Mouse (Mus musculus) olfactory bulb, adult 2 months (tissue): ENCODE data around the gene Shisa7. TPM values are rescaled to one million over a fixed set of nuclear protein-coding genes. Genes with fewer than 3 reads are reported as not detected.

ENCODE experiments used
- H3K27ac ChIP-seq: fragments of 200-500 bp; 2 replicates; pipeline ENCODE4 v1.5.1; 2012; ENCODE audit warnings: low read depth, low read length; ENCODE audit not compliant: insufficient read depth
- H3K4me1 ChIP-seq: fragments of 200-500 bp; 2 replicates; pipeline ENCODE4 v1.6.1; 2012; ENCODE audit warnings: low read length; ENCODE audit not compliant: control insufficient read depth, insufficient read depth
- H3K4me3 ChIP-seq: fragments of 200-500 bp; 2 replicates; pipeline ENCODE4 v1.5.1; 2012; ENCODE audit warnings: mild to moderate bottlenecking, low read depth, low read length, moderate library complexity; ENCODE audit not compliant: insufficient read depth
- CTCF ChIP-seq: fragments of 200-500 bp; IDR thresholded peaks from 2 replicates; pipeline ENCODE4 v1.5.1; 2012; ENCODE audit warnings: low read depth, mild to moderate bottlenecking, low read length, moderate library complexity; ENCODE audit not compliant: insufficient read depth
- POLR2A ChIP-seq: fragments of 200-500 bp; IDR thresholded peaks from 2 replicates; pipeline ENCODE4 v1.6.1; 2012; ENCODE audit warnings: mild to moderate bottlenecking, low read depth, low read length, moderate library complexity; ENCODE audit not compliant: insufficient read depth
- WGBS: fragments of 180-500 bp; shearing (Covaris S2); methylation state at CpG from one replicate; pipeline ENCODE4 v1.1.7; 2018; 5-methylcytosine and 5-hydroxymethylcytosine counted together
- polyA plus RNA-seq: library from polyadenylated mRNA; stranded (reverse); fragments of >200 nt; gene quantifications from 2 replicates; pipeline ENCODE4 v1.2.4, GENCODE M21; 2012; ENCODE audit warnings: low replicate concordance; ENCODE audit not compliant: missing spikeins, insufficient read depth, insufficient read length

The Shisa7 gene
- polyA plus RNA-seq, 1 experiment = not detected

- 5% methylated on average over 18 of the region's 20 CpGs for WGBS
- Histone ChIP-seq H3K4me3 (no peak overlapping the region), H3K27ac (no peak overlapping the region), H3K4me1 (no peaks in the 10 kb centered on the region; the same call in 1 of the 2 replicates)
- TF ChIP-seq CTCF (no peak), POLR2A (no peak)
Observed at GRCm38 (mm10) chr7:4777851-4778637, 66.5 kb downstream of the Shisa7 start.

- WGBS = 1% methylated on average over 54 of the region's 56 CpGs
Observed at GRCm38 (mm10) chr7:4776861-4777830, 67.3 kb downstream of the Shisa7 start.

GRCm38 (mm10) chr7:4776131-4776530 lies 68.4 kb downstream of the Shisa7 start:
- 66% methylated on average over 10 of the region's 10 CpGs for WGBS

More at GRCm38 (mm10) chr7:4776861-4777830, 67.3 kb downstream of the Shisa7 start:
- no peak overlapping the region for H3K27ac ChIP-seq
- peak overlapping the region; percentile 19 for H3K4me3 ChIP-seq
- H3K4me1 ChIP-seq = no peaks in the 10 kb centered on the region; the same call in 1 of the 2 replicates
- no peak for TF ChIP-seq CTCF
- no peak for TF ChIP-seq POLR2A

More at GRCm38 (mm10) chr7:4776131-4776530, 68.4 kb downstream of the Shisa7 start:
- H3K4me3 ChIP-seq = no peak overlapping the region
- no peaks in the 10 kb centered on the region; the same call in 1 of the 2 replicates for H3K4me1 ChIP-seq
- no peak for TF ChIP-seq CTCF
- no peak for TF ChIP-seq POLR2A
- no peak overlapping the region for H3K27ac ChIP-seq

Other genes with a start within 250 kb of the Shisa7 start
- not detected in 2 replicates for gene Ptprh, start 240.7 kb downstream of the Shisa7 start, polyA plus RNA-seq
- not detected in 2 replicates for gene Tmem86b, start 213.3 kb downstream of the Shisa7 start, polyA plus RNA-seq
- gene Ppp6r1, start 185.7 kb downstream of the Shisa7 start, polyA plus RNA-seq = 310 and 891 TPM in 2 replicates
- not detected in 2 replicates for gene Hspbp1, start 159.6 kb downstream of the Shisa7 start, polyA plus RNA-seq
- not detected in 2 replicates for gene Brsk1, start 154.1 kb downstream of the Shisa7 start, polyA plus RNA-seq
- gene Tmem150b, start 119.4 kb downstream of the Shisa7 start, polyA plus RNA-seq = not detected in 2 replicates
- gene Kmt5c, start 104.6 kb downstream of the Shisa7 start, polyA plus RNA-seq = not detected in 2 replicates
- gene Cox6b2, start 91.6 kb downstream of the Shisa7 start, polyA plus RNA-seq = not detected in 2 replicates
- gene Fam71e2, start 73.4 kb downstream of the Shisa7 start, polyA plus RNA-seq = not detected in 2 replicates
- gene Il11, start 61.8 kb downstream of the Shisa7 start, polyA plus RNA-seq = not detected in 2 replicates
- gene Tmem190, start 61.8 kb downstream of the Shisa7 start, polyA plus RNA-seq = not detected in 2 replicates
- not detected in 2 replicates for gene Tmem238, start 55.0 kb downstream of the Shisa7 start, polyA plus RNA-seq
- gene Rpl28, start 51.8 kb downstream of the Shisa7 start, polyA plus RNA-seq = not detected in 2 replicates
- gene Ube2s, start 32.1 kb downstream of the Shisa7 start, polyA plus RNA-seq = not detected in 2 replicates
- not detected in 2 replicates for gene Isoc2b, start 25.6 kb upstream of the Shisa7 start, polyA plus RNA-seq
- not detected in 2 replicates for gene Isoc2a, start 32.5 kb upstream of the Shisa7 start, polyA plus RNA-seq
- not detected in 2 replicates for gene Gm36210, start 61.8 kb upstream of the Shisa7 start, polyA plus RNA-seq
- gene Zfp628, start 70.5 kb upstream of the Shisa7 start, polyA plus RNA-seq = not detected in 2 replicates
- not detected in 2 replicates for gene Nat14, start 77.3 kb upstream of the Shisa7 start, polyA plus RNA-seq
- not detected in 2 replicates for gene Ssc5d, start 81.1 kb upstream of the Shisa7 start, polyA plus RNA-seq
- not detected in 2 replicates for gene Sbk2, start 119.7 kb upstream of the Shisa7 start, polyA plus RNA-seq
- not detected in 2 replicates for gene Sbk3, start 126.5 kb upstream of the Shisa7 start, polyA plus RNA-seq
- gene Zfp579, start 151.5 kb upstream of the Shisa7 start, polyA plus RNA-seq = not detected in 2 replicates
- gene Zfp524, start 169.7 kb upstream of the Shisa7 start, polyA plus RNA-seq = not detected in 2 replicates
- not detected in 2 replicates for gene Fiz1, start 170.0 kb upstream of the Shisa7 start, polyA plus RNA-seq
- gene Gm44973, start 170.8 kb upstream of the Shisa7 start, polyA plus RNA-seq = not detected in 2 replicates
- gene Zfp865, start 175.7 kb upstream of the Shisa7 start, polyA plus RNA-seq = not detected in 2 replicates
- not detected in 2 replicates for gene Ccdc106, start 175.9 kb upstream of the Shisa7 start, polyA plus RNA-seq
- not detected in 2 replicates for gene 4632433K11Rik, start 189.4 kb upstream of the Shisa7 start, polyA plus RNA-seq
- not detected in 2 replicates for gene Zfp784, start 193.8 kb upstream of the Shisa7 start, polyA plus RNA-seq
- gene Zfp580, start 206.8 kb upstream of the Shisa7 start, polyA plus RNA-seq = not detected in 2 replicates
- 837 TPM in 1 of 2 replicates, not detected in the other for gene U2af2, start 217.4 kb upstream of the Shisa7 start, polyA plus RNA-seq
- gene Epn1, start 235.5 kb upstream of the Shisa7 start, polyA plus RNA-seq = not detected in 2 replicates